Mouse (Mus musculus) stomach, postnatal 0 days (tissue): ENCODE data around the gene Sacm1l. TPM values are rescaled to one million over a fixed set of nuclear protein-coding genes. Genes with fewer than 3 reads are reported as not detected.

Experiments
- ATAC-seq: fragments of 200-750 bp; cut with Nextera tagmentation; 2 replicates; pipeline ENCODE4 v1.8.0; 2017; ENCODE audit not compliant: low FRiP score, low TSS enrichment
- DNase-seq: peaks from one replicate; pipeline ENCODE4 v3.0.0-alpha.2; 2016; ENCODE audit warnings: low spot score
- H3K27ac ChIP-seq: fragments of 300-500 bp; sonication (generic); replicated peaks from 2 replicates; pipeline ENCODE4 v1.5.1; 2014; ENCODE audit warnings: mild to moderate bottlenecking, control low read depth
- H3K27me3 ChIP-seq: fragments of 300-500 bp; sonication (generic); 2 replicates; pipeline ENCODE4 v1.6.1; 2014; ENCODE audit warnings: low read length; ENCODE audit not compliant: control insufficient read depth, insufficient read depth
- H3K36me3 ChIP-seq: fragments of 300-500 bp; sonication (generic); 2 replicates; pipeline ENCODE4 v1.6.1; 2014; ENCODE audit warnings: low read length, mixed read lengths; ENCODE audit not compliant: control insufficient read depth, insufficient read depth
- H3K4me1 ChIP-seq: fragments of 300-500 bp; sonication (generic); replicated peaks from 2 replicates; pipeline ENCODE4 v1.6.1; 2014; ENCODE audit warnings: antibody characterized with exemption; ENCODE audit not compliant: control insufficient read depth, insufficient read depth
- H3K4me2 ChIP-seq: fragments of 300-500 bp; sonication (generic); replicated peaks from 2 replicates; pipeline ENCODE4 v1.6.1; 2014; ENCODE audit warnings: low read depth, mild to moderate bottlenecking, control low read depth, moderate library complexity
- H3K4me3 ChIP-seq: fragments of 300-500 bp; sonication (generic); 2 replicates; pipeline ENCODE4 v1.5.1; 2014; ENCODE audit warnings: low read depth, low read length, control low read depth
- H3K9ac ChIP-seq: fragments of 300-500 bp; sonication (generic); 2 replicates; pipeline ENCODE4 v1.6.1; 2014; ENCODE audit warnings: mild to moderate bottlenecking, low read length, control low read depth, mixed read lengths
- H3K9me3 ChIP-seq: fragments of 300-500 bp; sonication (generic); 2 replicates; pipeline ENCODE4 v1.6.1; 2016; ENCODE audit warnings: low read length; ENCODE audit not compliant: control insufficient read depth
- CTCF ChIP-seq: IDR thresholded peaks from 2 replicates; pipeline ENCODE4 v1.5.1; 2016; ENCODE audit warnings: antibody characterized with exemption, low read depth, mild to moderate bottlenecking, moderate library complexity
- EP300 ChIP-seq: optimal IDR thresholded peaks from 2 replicates; pipeline ENCODE3; 2016; ENCODE audit warnings: antibody characterized with exemption
- WGBS: fragments of 180-500 bp; shearing (Covaris S2); extraction: QIAGEN DNeasy Blood & Tissue Kit; methylation state at CpG from one replicate; pipeline ENCODE4 v1.1.7; 2014; 5-methylcytosine and 5-hydroxymethylcytosine counted together
- polyA plus RNA-seq: library from polyadenylated mRNA; unstranded; fragments of >200 nt; fragmentation: Nextera tagmentation; extraction: Ambion mirVana; gene quantifications from 2 replicates; pipeline ENCODE4 v1.2.1, GENCODE M21; 2015

Gene Sacm1l
- polyA plus RNA-seq, 1 experiment from 2014 or later = 33.6 TPM

- H3K27ac ChIP-seq = 0 out of 2 replicates have a peak overlapping the region, but pooled peaks have one; percentile 46
- ATAC-seq = peak; percentile 47; the same call in 1 of the 2 replicates
- H3K4me2 ChIP-seq = no peak overlapping the region
- H3K4me1 ChIP-seq = no peaks in the 10 kb centered on the region
- WGBS = 26% methylated on average over 4 of the region's 4 CpGs
- no peak for DNase-seq
- no peaks in the 10 kb centered on the region for H3K9me3 ChIP-seq
- no peak for TF ChIP-seq EP300
- peak; percentile 53 for TF ChIP-seq CTCF
- no peak overlapping the region for H3K9ac ChIP-seq
- H3K36me3 ChIP-seq = peaks cover 9% of the 10 kb centered on the region
- H3K4me3 ChIP-seq = no peak overlapping the region
- H3K27me3 ChIP-seq = no peaks in the 10 kb centered on the region
Observed at GRCm38 (mm10) chr9:123506270-123507146, 23.1 kb upstream of the Sacm1l start.

- no peaks in the 10 kb centered on the region for H3K27me3 ChIP-seq
- no peaks in the 10 kb centered on the region for H3K4me1 ChIP-seq
- DNase-seq (no peak), ATAC-seq (no peak)
- H3K36me3 ChIP-seq = peaks cover 9% of the 10 kb centered on the region
- H3K27ac ChIP-seq = 0 out of 2 replicates have a peak overlapping the region, but pooled peaks have one; percentile 46
- no peak overlapping the region for H3K9ac ChIP-seq
- H3K4me2 ChIP-seq = no peak overlapping the region
- 87% methylated on average over 2 of the region's 2 CpGs for WGBS
- no peak overlapping the region for H3K4me3 ChIP-seq
- TF ChIP-seq CTCF (peak; percentile 73), EP300 (no peak)
- no peaks in the 10 kb centered on the region for H3K9me3 ChIP-seq
Observed at GRCm38 (mm10) chr9:123507380-123507779, 22.2 kb upstream of the Sacm1l start.

DNA sequence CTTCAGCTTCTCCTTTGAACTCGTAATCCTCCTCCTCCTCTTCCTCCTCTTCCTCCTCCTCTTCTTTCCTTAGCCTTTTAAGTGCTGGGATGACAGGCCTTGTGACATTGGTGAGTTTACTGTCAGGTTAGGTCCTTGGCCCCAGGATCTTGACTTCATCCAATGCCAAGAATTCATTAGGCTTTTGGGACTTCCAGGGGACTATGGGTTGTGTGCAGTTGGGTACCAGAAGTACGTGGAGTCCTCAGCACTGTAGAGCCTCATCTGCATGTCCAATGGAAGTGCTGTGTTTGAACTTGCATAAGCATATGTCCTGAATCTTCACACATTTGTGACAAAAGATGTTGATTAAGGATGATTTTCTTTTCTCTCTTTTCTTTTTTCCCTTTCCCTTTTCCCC lies 20.6 kb upstream of the Sacm1l start:
- H3K27me3 ChIP-seq = no peaks in the 10 kb centered on the region
- ATAC-seq (no peak), DNase-seq (no peak)
- no peak overlapping the region for H3K9ac ChIP-seq
- H3K4me1 ChIP-seq = no peaks in the 10 kb centered on the region
- peaks cover 3% of the 10 kb centered on the region; the same call in 1 of the 2 replicates for H3K36me3 ChIP-seq
- H3K9me3 ChIP-seq = no peaks in the 10 kb centered on the region
- TF ChIP-seq EP300 (no peak), CTCF (no peak)
- 85% methylated on average over 2 of the region's 2 CpGs for WGBS
- no peak overlapping the region for H3K4me3 ChIP-seq
- H3K27ac ChIP-seq = no peak overlapping the region
- no peak overlapping the region for H3K4me2 ChIP-seq

- Histone ChIP-seq H3K27me3 (no peaks in the 10 kb centered on the region), H3K27ac (no peak overlapping the region), H3K4me2 (no peak overlapping the region), H3K4me3 (no peak overlapping the region), H3K9me3 (no peaks in the 10 kb centered on the region), H3K9ac (no peak overlapping the region), H3K36me3 (peaks cover 3% of the 10 kb centered on the region; the same call in 1 of the 2 replicates), H3K4me1 (no peaks in the 10 kb centered on the region)
- TF ChIP-seq CTCF = no peak
- no peak for TF ChIP-seq EP300
- ATAC-seq = no peak
- DNase-seq = no peak
- 57% methylated on average over 8 of the region's 8 CpGs for WGBS
Observed at GRCm38 (mm10) chr9:123509638-123510604, 19.6 kb upstream of the Sacm1l start.

DNA sequence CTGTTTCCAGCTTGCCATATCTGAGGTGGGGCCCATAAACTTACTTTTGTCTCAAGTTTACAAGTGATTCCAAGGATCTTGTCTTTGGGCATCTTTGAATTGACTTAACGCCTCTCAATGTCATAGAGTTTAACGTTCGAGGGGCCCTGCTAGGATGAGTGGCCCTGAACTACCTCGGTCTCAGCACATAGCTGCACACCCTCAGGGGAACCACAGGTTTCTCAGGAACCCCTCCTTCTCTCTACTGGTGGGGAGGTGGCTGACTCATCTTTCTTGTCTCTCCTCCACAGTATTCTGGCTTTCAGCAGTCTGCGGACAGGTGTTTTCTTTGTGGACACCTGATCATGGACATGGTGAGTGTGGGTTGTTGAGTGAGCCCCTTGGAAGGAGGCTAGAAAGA lies 18.6 kb upstream of the Sacm1l start:
- ATAC-seq (no peak), DNase-seq (no peak)
- Histone ChIP-seq H3K36me3 (peaks cover 3% of the 10 kb centered on the region; the same call in 1 of the 2 replicates), H3K27ac (no peak overlapping the region), H3K4me3 (no peak overlapping the region), H3K4me2 (no peak overlapping the region), H3K27me3 (no peaks in the 10 kb centered on the region), H3K9me3 (no peaks in the 10 kb centered on the region), H3K4me1 (no peaks in the 10 kb centered on the region), H3K9ac (no peak overlapping the region)
- WGBS = 88% methylated on average over 5 of the region's 5 CpGs
- TF ChIP-seq EP300 (no peak), CTCF (no peak)
